35 mouse cellular contexts compared by ENCODE assay signal in the genomic region with DNA sequence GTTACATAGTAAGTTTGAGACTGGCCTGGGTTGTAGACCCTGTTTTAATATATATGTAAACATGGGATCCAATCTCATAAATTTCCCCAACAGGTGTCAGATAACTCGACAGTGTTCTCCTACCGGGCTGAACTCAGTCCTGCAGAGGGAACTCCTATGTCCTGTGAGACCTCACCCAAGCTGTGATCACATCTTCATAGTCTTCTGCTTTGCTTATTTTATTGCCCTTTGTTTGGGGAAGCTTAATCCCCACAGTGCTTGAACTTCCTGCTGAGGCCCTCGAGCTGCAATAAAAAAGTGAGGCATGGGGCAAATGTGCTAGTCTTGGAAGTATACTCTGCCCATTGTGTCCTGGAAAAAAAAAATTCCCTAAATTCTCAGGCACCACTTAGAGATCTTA. TPM values are rescaled to one million over a fixed set of nuclear protein-coding genes. Genes with fewer than 3 reads are reported as not detected.
"Had no signal": no experiment of that assay in that cellular context is flagged by ENCODE, and none has a peak within 500 bp of the region (broad histone marks: within the 10 kb centered on the region; RNA-seq: fewer than 3 reads in every experiment).

No protein-coding gene starts in this region.

- H3K4me3 ChIP-seq: gastrocnemius, adult 2 months; heart, adult 2 months; heart, embryonic 13.5 days; heart, embryonic 15.5 days; hindbrain, embryonic 10.5 days; hindbrain, embryonic 12.5 days; layer of hippocampus, adult 2 months; left cerebral cortex, adult 2 months; limb, embryonic 13.5 days; liver, embryonic 13.5 days; liver, embryonic 15.5 days had no signal

- H3K4me1 ChIP-seq: hindbrain, embryonic 10.5 days; hindbrain, embryonic 12.5 days; liver, embryonic 13.5 days; liver, embryonic 15.5 days had no signal

- H3K36me3 ChIP-seq: heart, embryonic 13.5 days; heart, embryonic 15.5 days; hindbrain, embryonic 10.5 days; hindbrain, embryonic 12.5 days; limb, embryonic 13.5 days; liver, embryonic 13.5 days; liver, embryonic 15.5 days had no signal

- H3K27me3 ChIP-seq: hindbrain, embryonic 12.5 days; limb, embryonic 13.5 days; liver, embryonic 13.5 days; liver, embryonic 15.5 days had no signal

- DNase-seq: gastrocnemius, adult 2 months; gastrocnemius, postnatal 14 days; heart, adult 2 months; heart, postnatal 14 days; heart, postnatal 4 days; kidney, adult 18-20 months; kidney, adult 8-10 months; kidney, postnatal 10 days; kidney, postnatal 25 days; kidney, postnatal 4 days; liver; liver, embryonic 13.5 days; liver, postnatal 0 days had no signal

- H3K4me2 ChIP-seq: heart, embryonic 11.5 days; heart, embryonic 13.5 days; heart, embryonic 15.5 days; hindbrain, embryonic 12.5 days; hindbrain, embryonic 14.5 days; limb, embryonic 13.5 days; liver, embryonic 11.5 days; liver, embryonic 13.5 days; liver, embryonic 15.5 days had no signal

- H3K9me3 ChIP-seq: heart, embryonic 15.5 days; hindbrain, embryonic 12.5 days; liver, embryonic 13.5 days; liver, embryonic 15.5 days had no signal

- H3K9ac ChIP-seq: heart, embryonic 13.5 days; heart, embryonic 15.5 days; hindbrain, embryonic 12.5 days; hindbrain, embryonic 14.5 days; limb, embryonic 13.5 days; liver, embryonic 13.5 days; liver, embryonic 15.5 days; liver, postnatal 0 days had no signal

- H3K27ac ChIP-seq: gastrocnemius, adult 2 months; heart, adult 2 months; heart, embryonic 13.5 days; heart, embryonic 15.5 days; hindbrain, embryonic 10.5 days; hindbrain, embryonic 12.5 days; hindbrain, embryonic 14.5 days; layer of hippocampus, adult 2 months; left cerebral cortex, adult 2 months; limb, embryonic 13.5 days; liver, embryonic 13.5 days; liver, embryonic 15.5 days had no signal

- ATAC-seq: hindbrain, embryonic 16.5 days; inflammation-experienced regulatory T-cells, adult 6 months; liver, postnatal 0 days had no signal

RNA-seq across cellular contexts. Expression of a gene that starts 46.8 kb away (rescaled TPM):
- total RNA-seq: gastrocnemius, adult 2 months; gastrocnemius, postnatal 14 days; gastrocnemius, postnatal 4 days; granulocyte monocyte progenitor cell, adult 5-6 weeks; heart, adult 2 months; heart, postnatal 14 days; heart, postnatal 4 days; layer of hippocampus, adult 2 months; layer of hippocampus, postnatal 10 days; left cerebral cortex, adult 2 months; left cerebral cortex, postnatal 36 days had no signal
- polyA plus RNA-seq: frontal cortex, adult 2 months; heart, adult 2 months; heart, embryonic 11.5 days; heart, embryonic 13.5 days; heart, embryonic 15.5 days; heart, postnatal 0 days; hindbrain, embryonic 10.5 days; hindbrain, embryonic 12.5 days; hindbrain, embryonic 14.5 days; hindbrain, embryonic 16.5 days; inflammation-experienced regulatory T-cells, adult 6 months; kidney, embryonic 14.5 days; kidney, embryonic 16.5 days; limb, embryonic 11.5 days; limb, embryonic 13.5 days; liver, embryonic 11.5 days; liver, embryonic 13.5 days; liver, embryonic 15.5 days; liver, postnatal 0 days had no signal
